Mouse (Mus musculus): ENCODE results near the gene Il1b. TPM values are rescaled to one million over a fixed set of nuclear protein-coding genes. Genes with fewer than 3 reads are reported as not detected.

Gene Il1b
- 0.17 and 0.36 TPM in 2 replicates for polyA plus RNA-seq (2015; fragmentation: Nextera tagmentation; extraction: Ambion mirVana)

- ATAC-seq (ENCODE audit: insufficient number of reproducible peaks, low FRiP score, low TSS enrichment, low read depth): no peak
- H3K4me2 ChIP-seq (replicated peaks): no peak within 1 kb of the TSS
- no peaks in the 10 kb centered on the region for H3K36me3 ChIP-seq
- no peaks in the 10 kb centered on the region for H3K9me3 ChIP-seq (replicated peaks)
- H3K4me1 ChIP-seq: no peaks in the 10 kb centered on the region
- no peak within 1 kb of the TSS for H3K9ac ChIP-seq
- H3K27me3 ChIP-seq: no peaks in the 10 kb centered on the region
- H3K27ac ChIP-seq (replicated peaks): no peak within 1 kb of the TSS
- no peak within 1 kb of the TSS for H3K4me3 ChIP-seq (replicated peaks)
- 79% methylated on average over 3 of the region's 3 CpGs for WGBS
Observed at GRCm38 (mm10) chr2:129371039-129371438, at the start of gene Il1b. TSS of gene Il1b (minus strand) at chr2:129371139.

GRCm38 (mm10) chr2:129419361-129419880 lies 48.5 kb upstream of the Il1b start:
- no peaks in the 10 kb centered on the region for H3K4me1 ChIP-seq
- 77% methylated on average over 3 of the region's 3 CpGs for WGBS
- H3K4me3 ChIP-seq (replicated peaks): no peak overlapping the region
- H3K27ac ChIP-seq (replicated peaks): no peak overlapping the region
- no peak overlapping the region for H3K4me2 ChIP-seq (replicated peaks)
- no peaks in the 10 kb centered on the region for H3K27me3 ChIP-seq
- no peak overlapping the region for H3K9ac ChIP-seq
- no peaks in the 10 kb centered on the region for H3K9me3 ChIP-seq (replicated peaks)
- no peak for ATAC-seq (ENCODE audit: insufficient number of reproducible peaks, low FRiP score, low TSS enrichment, low read depth)
- no peaks in the 10 kb centered on the region for H3K36me3 ChIP-seq

DNA sequence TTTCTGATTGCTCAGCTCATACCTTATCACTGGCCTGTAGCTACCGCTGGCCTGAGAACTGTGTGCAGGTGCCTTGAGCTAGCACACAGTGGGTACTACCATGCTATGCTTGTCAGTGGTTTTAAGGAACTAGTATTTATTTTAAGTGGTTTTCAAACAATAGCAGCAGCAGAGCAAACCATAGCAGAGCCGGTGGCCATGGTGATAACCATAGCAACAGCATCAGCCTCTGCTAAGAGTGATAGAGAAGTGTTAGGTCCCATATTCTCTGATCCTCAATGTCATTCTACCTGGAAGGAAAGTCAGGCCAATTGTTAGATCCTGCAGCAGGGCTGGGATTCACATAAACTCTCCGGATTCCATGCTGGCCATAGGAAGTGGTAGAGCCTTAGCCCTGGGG lies 43.7 kb upstream of the Il1b start:
- Histone ChIP-seq H3K27me3 (no peaks in the 10 kb centered on the region), H3K4me1 (no peaks in the 10 kb centered on the region), H3K36me3 (no peaks in the 10 kb centered on the region), H3K9ac (no peak overlapping the region), H3K4me3 (replicated peaks) (no peak overlapping the region), H3K4me2 (replicated peaks) (no peak overlapping the region), H3K27ac (replicated peaks) (no peak overlapping the region), H3K9me3 (replicated peaks) (no peaks in the 10 kb centered on the region)
- 88% methylated on average over 3 of the region's 3 CpGs for WGBS
- no peak for ATAC-seq (ENCODE audit: insufficient number of reproducible peaks, low FRiP score, low TSS enrichment, low read depth)

GRCm38 (mm10) chr2:129413488-129413887 lies 42.5 kb upstream of the Il1b start:
- Histone ChIP-seq H3K27me3 (no peaks in the 10 kb centered on the region), H3K4me3 (replicated peaks) (no peak overlapping the region), H3K27ac (replicated peaks) (no peak overlapping the region), H3K4me2 (replicated peaks) (no peak overlapping the region), H3K9me3 (replicated peaks) (no peaks in the 10 kb centered on the region), H3K4me1 (no peaks in the 10 kb centered on the region), H3K9ac (no peak overlapping the region), H3K36me3 (no peaks in the 10 kb centered on the region)
- no peak for ATAC-seq (ENCODE audit: insufficient number of reproducible peaks, low FRiP score, low TSS enrichment, low read depth)
- 68% methylated on average over 6 of the region's 6 CpGs for WGBS

GRCm38 (mm10) chr2:129411651-129412050 lies 40.7 kb upstream of the Il1b start:
- Histone ChIP-seq H3K27me3 (no peaks in the 10 kb centered on the region), H3K4me2 (replicated peaks) (no peak overlapping the region), H3K4me3 (replicated peaks) (no peak overlapping the region), H3K9ac (no peak overlapping the region), H3K9me3 (replicated peaks) (no peaks in the 10 kb centered on the region), H3K36me3 (no peaks in the 10 kb centered on the region), H3K27ac (replicated peaks) (no peak overlapping the region), H3K4me1 (0 out of 2 replicates have a peak, but pooled peaks cover 5% of the 10 kb centered on the region)
- 61% methylated on average over 3 of the region's 3 CpGs for WGBS
- no peak for ATAC-seq (ENCODE audit: insufficient number of reproducible peaks, low FRiP score, low TSS enrichment, low read depth)

DNA sequence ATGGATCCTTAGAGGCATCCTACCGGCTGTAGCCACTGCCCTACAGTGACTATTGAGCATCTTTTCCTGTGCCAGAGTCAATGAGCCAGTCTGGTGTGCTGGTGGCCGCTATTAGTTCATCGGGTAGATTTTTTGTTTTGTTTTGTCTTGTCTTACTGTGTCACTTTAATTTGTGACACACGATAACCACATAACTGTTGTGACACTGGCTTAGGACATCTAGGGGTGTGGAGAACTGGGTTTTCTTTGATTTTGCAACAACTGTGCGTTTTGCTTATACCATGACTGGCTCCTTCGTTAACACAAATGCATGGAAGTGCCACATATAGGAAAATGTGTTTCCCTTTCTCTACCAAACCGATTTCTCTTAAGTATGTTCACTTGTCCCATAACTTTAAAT lies 39.4 kb upstream of the Il1b start:
- 0 out of 2 replicates have a peak, but pooled peaks cover 5% of the 10 kb centered on the region for H3K4me1 ChIP-seq
- 88% methylated on average over 7 of the region's 7 CpGs for WGBS
- H3K9ac ChIP-seq: no peak overlapping the region
- ATAC-seq (ENCODE audit: insufficient number of reproducible peaks, low FRiP score, low TSS enrichment, low read depth): no peak
- H3K9me3 ChIP-seq (replicated peaks): no peaks in the 10 kb centered on the region
- no peaks in the 10 kb centered on the region for H3K36me3 ChIP-seq
- H3K4me3 ChIP-seq (replicated peaks): no peak overlapping the region
- no peaks in the 10 kb centered on the region for H3K27me3 ChIP-seq
- no peak overlapping the region for H3K27ac ChIP-seq (replicated peaks)
- H3K4me2 ChIP-seq (replicated peaks): no peak overlapping the region

GRCm38 (mm10) chr2:129408476-129408875 lies 37.5 kb upstream of the Il1b start:
- 0 out of 2 replicates have a peak, but pooled peaks cover 5% of the 10 kb centered on the region for H3K4me1 ChIP-seq
- no peak overlapping the region for H3K4me3 ChIP-seq (replicated peaks)
- ATAC-seq (ENCODE audit: insufficient number of reproducible peaks, low FRiP score, low TSS enrichment, low read depth): no peak
- no peak overlapping the region for H3K27ac ChIP-seq (replicated peaks)
- H3K9me3 ChIP-seq (replicated peaks): no peaks in the 10 kb centered on the region
- WGBS: 17% methylated on average over 18 of the region's 18 CpGs
- no peak overlapping the region for H3K4me2 ChIP-seq (replicated peaks)
- no peaks in the 10 kb centered on the region for H3K27me3 ChIP-seq
- no peaks in the 10 kb centered on the region for H3K36me3 ChIP-seq
- no peak overlapping the region for H3K9ac ChIP-seq

- Histone ChIP-seq H3K36me3 (no peaks in the 10 kb centered on the region), H3K4me1 (0 out of 2 replicates have a peak, but pooled peaks cover 5% of the 10 kb centered on the region), H3K27me3 (no peaks in the 10 kb centered on the region), H3K4me3 (replicated peaks) (no peak overlapping the region), H3K27ac (replicated peaks) (no peak overlapping the region), H3K4me2 (replicated peaks) (no peak overlapping the region), H3K9me3 (replicated peaks) (no peaks in the 10 kb centered on the region), H3K9ac (no peak overlapping the region)
- ATAC-seq (ENCODE audit: insufficient number of reproducible peaks, low FRiP score, low TSS enrichment, low read depth): no peak
- 86% methylated on average over 13 of the region's 13 CpGs for WGBS
Observed at GRCm38 (mm10) chr2:129407596-129407995, 36.7 kb upstream of the Il1b start.

DNA sequence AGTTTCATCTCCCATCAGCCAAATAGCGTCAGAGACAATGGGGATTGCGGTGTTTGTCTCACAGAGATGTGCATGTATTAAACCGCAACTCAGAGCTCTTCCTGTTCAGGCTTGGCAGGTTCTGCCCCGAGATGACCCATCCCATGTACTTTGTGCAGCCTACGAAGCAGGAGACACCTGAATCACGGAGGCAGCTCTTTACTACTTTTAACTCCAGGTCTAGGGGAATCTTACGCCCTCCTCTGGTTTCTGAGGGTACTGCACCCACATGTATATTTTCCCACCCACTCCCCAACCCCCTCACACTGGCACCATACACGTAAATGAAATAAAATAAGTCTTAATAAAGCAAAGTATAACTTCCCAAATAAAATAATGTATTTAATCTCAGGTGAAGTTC lies 35.6 kb upstream of the Il1b start:
- Histone ChIP-seq H3K9ac (no peak overlapping the region), H3K4me3 (replicated peaks) (no peak overlapping the region), H3K4me2 (replicated peaks) (no peak overlapping the region), H3K27ac (replicated peaks) (no peak overlapping the region), H3K36me3 (no peaks in the 10 kb centered on the region), H3K27me3 (no peaks in the 10 kb centered on the region), H3K4me1 (0 out of 2 replicates have a peak, but pooled peaks cover 5% of the 10 kb centered on the region), H3K9me3 (replicated peaks) (no peaks in the 10 kb centered on the region)
- ATAC-seq (ENCODE audit: insufficient number of reproducible peaks, low FRiP score, low TSS enrichment, low read depth): no peak
- WGBS: 82% methylated on average over 8 of the region's 8 CpGs

- Histone ChIP-seq H3K27me3 (no peaks in the 10 kb centered on the region), H3K9ac (no peak overlapping the region), H3K4me2 (replicated peaks) (no peak overlapping the region), H3K36me3 (no peaks in the 10 kb centered on the region), H3K4me1 (0 out of 2 replicates have a peak, but pooled peaks cover 5% of the 10 kb centered on the region), H3K9me3 (replicated peaks) (no peaks in the 10 kb centered on the region), H3K4me3 (replicated peaks) (no peak overlapping the region), H3K27ac (replicated peaks) (no peak overlapping the region)
- WGBS: 88% methylated on average over 2 of the region's 2 CpGs
- no peak for ATAC-seq (ENCODE audit: insufficient number of reproducible peaks, low FRiP score, low TSS enrichment, low read depth)
Observed at GRCm38 (mm10) chr2:129403786-129404185, 32.8 kb upstream of the Il1b start.

- whole genome bisulfite sequencing: 76% methylated on average over 3 of the region's 3 CpGs
- H3K9me3 ChIP-seq (replicated peaks): no peaks in the 10 kb centered on the region
- no peak overlapping the region for H3K4me3 ChIP-seq (replicated peaks)
- no peaks in the 10 kb centered on the region for H3K4me1 ChIP-seq
- H3K27me3 ChIP-seq: no peaks in the 10 kb centered on the region
- H3K4me2 ChIP-seq (replicated peaks): no peak overlapping the region
- H3K27ac ChIP-seq (replicated peaks): no peak overlapping the region
- no peaks in the 10 kb centered on the region for H3K36me3 ChIP-seq
- H3K9ac ChIP-seq: no peak overlapping the region
- ATAC-seq (ENCODE audit: insufficient number of reproducible peaks, low FRiP score, low TSS enrichment, low read depth): no peak
Observed at GRCm38 (mm10) chr2:129402330-129402729, 31.4 kb upstream of the Il1b start.

DNA sequence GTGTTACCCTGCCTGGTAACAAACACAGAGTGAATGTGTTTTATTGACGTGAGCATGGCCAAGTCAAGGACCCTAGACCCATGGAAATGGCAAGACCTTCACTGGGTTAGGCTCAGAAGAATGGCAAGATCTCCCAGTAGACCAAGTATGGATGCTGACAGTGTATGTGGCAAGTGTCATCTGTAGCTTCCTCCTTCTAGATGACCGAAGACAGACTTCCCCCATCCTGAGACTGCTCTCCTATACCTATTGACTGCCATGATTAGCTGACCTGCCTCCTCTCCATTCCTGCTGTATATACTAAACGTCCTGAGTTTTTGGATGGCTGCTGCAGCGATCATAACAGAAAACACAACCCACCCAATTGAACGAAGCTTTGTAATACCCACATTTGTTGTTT lies 30.9 kb upstream of the Il1b start:
- no peak overlapping the region for H3K27ac ChIP-seq (replicated peaks)
- 90% methylated on average over 5 of the region's 5 CpGs for WGBS
- H3K4me1 ChIP-seq: no peaks in the 10 kb centered on the region
- no peaks in the 10 kb centered on the region for H3K36me3 ChIP-seq
- H3K4me2 ChIP-seq (replicated peaks): no peak overlapping the region
- no peak overlapping the region for H3K9ac ChIP-seq
- H3K9me3 ChIP-seq (replicated peaks): no peaks in the 10 kb centered on the region
- no peaks in the 10 kb centered on the region for H3K27me3 ChIP-seq
- H3K4me3 ChIP-seq (replicated peaks): no peak overlapping the region
- ATAC-seq (ENCODE audit: insufficient number of reproducible peaks, low FRiP score, low TSS enrichment, low read depth): no peak
